Mouse (Mus musculus) urinary bladder, postnatal 4 days (tissue): Measurements from ENCODE around the gene Fam124a.
"Not testable (repeated sequence)": the region's sequence is repeated elsewhere in the genome, so short reads cannot be mapped to it uniquely, and the experiment has no call there.

Source experiments
- DNase-seq, 2 experiments: peaks; one replicate each; pipeline ENCODE4 v3.0.0; 2021 to 2022; ENCODE audit warnings: low spot score in 2 of 2

Gene Fam124a

DNA sequence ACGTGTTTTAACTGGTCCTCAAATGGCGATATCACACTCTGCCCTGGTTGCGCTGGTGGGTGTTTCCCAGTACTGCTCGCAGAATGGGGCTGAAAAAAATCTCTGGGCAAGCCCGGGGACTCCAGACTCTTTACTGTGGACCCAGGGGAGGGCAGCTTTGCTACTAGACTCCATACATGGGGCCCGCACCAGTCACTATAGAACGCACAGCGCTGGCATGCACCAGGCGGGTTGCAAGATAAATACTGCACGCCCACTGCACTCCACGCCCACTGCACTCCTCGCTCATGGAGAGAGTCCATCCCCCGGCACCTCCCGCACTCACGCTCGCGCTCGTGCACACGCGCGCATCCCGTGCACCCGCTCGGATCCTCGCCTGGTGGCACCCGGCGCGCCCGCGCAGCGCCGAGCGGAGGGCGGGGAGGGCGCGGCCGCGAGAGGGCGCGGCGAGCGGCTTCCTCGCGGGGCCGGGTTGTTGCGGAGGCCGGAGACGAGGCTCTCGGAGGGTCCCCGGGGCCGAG lies at the start of gene Fam124a:
Gene Fam124a, plus strand, starts transcription at position 429 of the 521 bp plus-strand sequence.
- DNase-seq = peak; percentile 69 to 74

DNA sequence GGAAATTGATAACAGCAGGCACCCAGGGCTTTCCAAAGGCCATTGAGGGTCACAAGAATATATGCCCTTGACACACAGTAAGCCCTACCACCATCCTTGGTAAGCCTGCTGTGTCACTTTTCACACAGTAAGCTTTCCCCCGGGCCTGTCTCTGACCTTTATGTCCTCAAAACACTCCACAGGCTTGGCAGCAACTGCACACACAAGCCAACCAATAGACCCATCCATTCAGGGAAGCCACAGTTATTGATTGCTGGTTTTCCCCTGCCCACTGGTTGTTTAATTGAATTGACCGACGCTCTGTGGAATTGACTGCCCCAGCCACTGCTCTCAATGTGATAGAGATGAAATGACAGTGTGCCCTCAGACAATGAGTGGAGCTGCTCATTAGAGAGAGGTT lies 49.3 kb upstream of the Fam124a start:
- no peak for DNase-seq

DNA sequence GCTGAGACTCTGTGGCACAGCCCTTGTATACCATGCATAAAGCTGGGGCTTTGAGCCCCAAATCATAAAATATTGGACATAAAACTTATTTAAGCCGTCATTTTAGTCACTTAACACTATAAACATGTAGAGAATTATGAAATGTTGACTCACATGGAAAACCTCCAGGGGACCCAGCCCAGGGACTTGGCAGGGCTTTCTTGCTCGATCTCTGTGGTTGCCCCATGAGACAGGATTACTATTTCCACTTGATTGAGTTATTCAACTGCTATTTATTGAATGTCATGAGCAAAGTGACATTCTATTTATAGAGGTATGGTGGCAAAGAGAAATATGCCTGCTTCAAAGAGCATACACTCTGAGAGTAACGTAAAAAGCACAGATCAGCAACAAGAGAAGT lies 46.2 kb upstream of the Fam124a start:
- no peak for DNase-seq

DNA sequence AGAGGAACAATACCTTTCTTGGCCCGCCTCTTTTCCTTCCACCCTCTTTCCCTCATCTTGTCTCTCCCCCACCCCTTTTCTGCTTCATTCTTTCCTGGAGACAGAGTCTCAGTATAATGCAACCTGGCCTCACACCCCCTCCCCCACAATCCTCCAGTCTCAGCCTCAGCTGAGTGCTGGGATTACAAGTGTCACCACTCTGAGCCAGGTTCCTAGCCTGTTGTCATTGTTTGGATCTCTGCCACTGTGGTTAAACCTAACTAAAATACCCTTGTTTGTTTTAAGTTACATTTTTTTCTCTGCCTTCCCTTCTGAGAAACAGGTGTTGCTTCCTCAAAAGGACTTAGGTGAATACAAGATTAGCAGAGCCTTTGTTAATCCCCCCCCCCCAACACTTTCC lies 42.7 kb upstream of the Fam124a start:
- DNase-seq = no peak

DNA sequence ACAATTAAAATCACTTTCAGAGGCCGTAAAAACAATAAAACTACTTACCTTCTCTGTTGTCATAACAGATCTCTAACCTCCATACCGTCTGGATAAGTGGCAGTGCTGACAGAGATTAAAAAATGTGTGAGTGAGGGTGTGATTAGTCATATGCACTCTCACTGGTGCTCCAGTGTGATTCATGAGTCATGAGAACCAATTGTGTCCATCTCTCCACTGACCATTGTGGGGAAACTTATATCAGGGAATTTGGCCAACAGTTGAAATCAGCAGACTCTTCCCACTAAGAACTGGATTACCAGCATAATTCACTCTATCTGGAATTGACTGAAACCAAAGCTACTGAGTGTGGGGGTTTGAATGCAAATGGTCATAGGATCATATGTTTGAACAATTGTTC lies 24.6 kb upstream of the Fam124a start:
- DNase-seq = no peak

DNA sequence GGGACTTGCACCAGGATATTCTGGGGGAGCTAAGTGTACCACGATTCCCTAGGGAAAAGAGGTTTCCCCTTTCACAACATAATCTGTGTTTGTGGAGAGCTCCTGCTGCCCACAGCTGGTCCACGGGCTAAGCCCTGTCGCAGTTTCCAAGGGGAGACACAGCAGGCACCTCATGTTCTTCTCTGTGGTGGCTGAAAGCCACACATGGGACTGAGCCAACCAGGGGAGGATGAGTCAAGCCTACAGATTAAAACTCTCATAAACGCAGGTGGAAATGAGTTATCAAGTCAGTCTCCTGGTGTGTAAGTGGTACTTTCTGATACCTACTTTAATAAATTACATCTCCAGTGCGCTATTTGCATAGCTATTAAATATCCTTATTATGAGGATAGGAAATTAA lies 19.4 kb upstream of the Fam124a start:
- no peak for DNase-seq

DNA sequence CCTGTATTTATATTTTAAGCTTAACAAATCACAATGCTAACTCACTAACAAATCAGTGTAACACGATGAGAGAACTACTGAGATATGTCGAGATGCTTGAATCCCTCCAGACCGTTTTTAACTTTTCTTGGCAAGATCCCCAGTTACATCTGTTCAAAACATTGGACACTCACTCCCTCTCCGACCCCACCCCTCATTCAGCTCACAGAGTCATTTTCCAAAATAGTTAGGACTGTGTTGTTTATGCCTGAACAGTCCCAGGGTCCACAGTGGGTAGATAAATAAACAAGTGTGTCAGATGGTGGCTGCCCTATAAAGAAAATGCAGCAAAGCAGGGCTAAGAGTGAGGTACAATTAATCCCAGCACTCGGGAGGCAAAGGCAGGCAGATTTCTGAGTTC lies 18.5 kb upstream of the Fam124a start:
- DNase-seq = no peak

DNA sequence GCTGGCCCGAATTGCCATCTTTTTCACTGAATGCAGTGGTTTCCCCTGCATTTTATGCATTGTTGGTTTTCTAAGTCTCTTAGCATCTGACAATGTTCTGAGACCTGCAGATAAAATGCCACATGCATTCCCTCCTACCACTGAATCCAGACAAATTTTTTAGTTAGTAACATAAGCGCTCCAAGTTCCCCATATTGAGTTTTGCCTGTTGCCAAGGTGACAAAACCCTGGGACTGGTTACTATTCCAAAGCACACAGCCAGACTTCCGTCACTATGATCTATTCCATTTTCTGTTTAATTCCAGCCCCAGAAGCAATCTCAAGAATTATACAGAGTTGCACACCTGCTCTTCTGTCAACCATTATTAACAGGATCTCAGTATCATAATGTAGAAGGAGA lies 15.7 kb upstream of the Fam124a start:
- DNase-seq = no peak

DNA sequence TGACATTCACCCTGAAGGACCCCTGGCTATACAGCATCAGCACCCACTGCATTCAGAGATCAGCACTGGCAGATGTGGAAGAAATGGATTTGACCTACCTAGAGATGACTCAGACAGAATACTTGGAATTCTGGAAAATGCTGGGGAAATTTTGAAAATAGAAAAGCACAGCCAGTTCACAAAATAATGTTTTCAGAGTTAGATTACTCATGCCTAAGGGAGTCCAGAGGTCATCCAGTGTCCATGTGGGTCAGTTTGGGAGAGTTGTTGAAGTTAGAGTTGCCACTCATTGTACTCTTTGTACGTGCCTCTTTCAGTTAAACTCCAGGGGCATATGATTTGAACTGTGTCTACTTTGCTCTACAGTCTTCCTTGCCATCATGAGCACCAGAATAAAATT lies 13.8 kb upstream of the Fam124a start:
- no peak for DNase-seq

DNA sequence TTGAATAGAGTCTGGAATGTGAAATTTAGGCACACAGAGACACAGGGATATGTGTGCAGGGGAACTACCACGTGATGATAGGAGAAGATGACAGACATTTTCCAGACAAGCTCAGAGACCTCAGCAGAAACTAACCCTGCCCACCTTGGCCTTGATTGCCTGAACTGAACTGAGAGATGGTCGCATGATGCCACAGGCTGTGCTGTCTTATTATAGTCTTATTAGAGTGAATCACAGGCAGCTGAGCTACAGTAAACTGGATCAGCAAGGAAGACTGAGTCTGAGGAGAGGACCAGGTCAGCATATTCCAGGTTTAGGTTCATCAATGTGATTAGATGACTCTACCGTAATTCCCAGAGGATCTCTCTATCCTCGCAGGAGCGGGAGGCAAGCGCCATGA lies 9.2 kb upstream of the Fam124a start:
- DNase-seq = no peak

DNA sequence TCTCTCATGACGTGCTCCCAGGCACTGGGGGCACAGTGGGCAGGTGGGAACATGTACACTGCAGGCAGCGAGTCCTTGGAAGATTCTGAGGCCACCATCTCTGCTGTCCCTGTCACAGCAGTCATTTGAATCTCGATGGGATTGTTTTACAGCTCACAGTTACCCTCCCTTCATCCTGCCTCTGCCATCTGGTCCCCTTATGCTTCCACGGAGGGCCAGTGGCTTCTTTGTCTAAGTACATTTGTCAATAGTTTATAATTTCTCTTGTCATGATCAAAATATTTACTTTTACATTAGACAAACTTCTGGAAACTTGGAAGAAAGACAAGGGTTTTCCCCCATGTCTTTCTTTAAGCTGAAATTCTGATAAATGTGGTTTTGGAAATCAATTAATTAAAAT lies 8.8 kb upstream of the Fam124a start:
- DNase-seq = no peak

DNA sequence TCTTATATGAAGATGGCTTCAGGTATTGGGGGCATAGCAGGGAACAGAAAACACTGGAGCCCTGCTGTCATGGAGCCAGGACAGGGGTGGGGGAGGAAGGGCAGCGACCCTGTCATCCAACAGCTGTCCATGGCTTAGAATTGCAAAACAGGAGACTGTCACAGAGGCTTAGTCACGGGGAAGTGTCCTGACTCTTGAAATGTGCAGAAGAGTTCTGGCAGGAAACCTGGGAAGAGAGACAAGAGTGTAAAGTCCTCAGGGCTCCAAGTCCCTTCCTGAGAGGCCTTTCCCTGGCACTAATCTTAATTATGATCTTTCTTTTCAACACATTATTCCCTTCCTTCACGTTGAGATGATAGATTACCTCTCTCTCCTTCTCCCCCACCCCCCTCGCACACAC lies 5.4 kb upstream of the Fam124a start:
- no peak for DNase-seq

DNA sequence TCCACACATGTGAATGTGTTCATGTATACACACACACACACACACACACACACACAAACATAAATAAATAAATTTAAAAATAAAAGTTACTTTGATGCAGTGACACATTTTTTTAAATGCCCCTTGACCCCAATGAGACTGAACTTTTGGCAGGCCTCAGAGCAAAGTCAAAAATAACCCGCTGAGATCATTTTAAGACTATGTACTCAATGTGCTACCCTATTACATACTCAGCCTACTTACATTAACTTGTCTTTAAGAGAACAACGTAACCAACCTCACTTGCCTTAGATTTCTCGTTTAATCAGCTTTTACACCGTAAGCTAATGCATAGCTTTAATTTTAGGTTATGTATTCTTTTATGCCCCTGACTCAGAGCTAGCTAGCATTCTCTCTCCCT lies 2.8 kb upstream of the Fam124a start:
- no peak for DNase-seq

DNA sequence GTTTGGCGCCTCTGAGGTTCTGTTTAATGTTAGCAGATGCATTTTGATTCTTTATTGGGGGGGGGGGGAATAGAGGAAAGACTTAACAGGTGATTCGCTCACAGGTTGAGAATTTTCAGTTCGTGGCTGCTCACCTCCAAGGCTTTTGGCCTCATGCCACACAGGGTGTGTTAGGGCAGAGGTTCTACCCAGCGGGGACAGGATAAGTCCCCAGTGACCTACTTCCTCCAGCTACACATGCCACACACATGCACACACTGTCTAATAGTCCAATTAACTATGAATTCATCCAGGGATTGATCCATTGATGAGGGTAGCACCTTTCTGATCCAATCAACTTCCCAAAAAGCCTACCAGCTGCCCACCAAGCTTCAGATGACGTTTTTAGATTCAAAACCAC lies 1.8 kb upstream of the Fam124a start:
- no peak for DNase-seq

DNA sequence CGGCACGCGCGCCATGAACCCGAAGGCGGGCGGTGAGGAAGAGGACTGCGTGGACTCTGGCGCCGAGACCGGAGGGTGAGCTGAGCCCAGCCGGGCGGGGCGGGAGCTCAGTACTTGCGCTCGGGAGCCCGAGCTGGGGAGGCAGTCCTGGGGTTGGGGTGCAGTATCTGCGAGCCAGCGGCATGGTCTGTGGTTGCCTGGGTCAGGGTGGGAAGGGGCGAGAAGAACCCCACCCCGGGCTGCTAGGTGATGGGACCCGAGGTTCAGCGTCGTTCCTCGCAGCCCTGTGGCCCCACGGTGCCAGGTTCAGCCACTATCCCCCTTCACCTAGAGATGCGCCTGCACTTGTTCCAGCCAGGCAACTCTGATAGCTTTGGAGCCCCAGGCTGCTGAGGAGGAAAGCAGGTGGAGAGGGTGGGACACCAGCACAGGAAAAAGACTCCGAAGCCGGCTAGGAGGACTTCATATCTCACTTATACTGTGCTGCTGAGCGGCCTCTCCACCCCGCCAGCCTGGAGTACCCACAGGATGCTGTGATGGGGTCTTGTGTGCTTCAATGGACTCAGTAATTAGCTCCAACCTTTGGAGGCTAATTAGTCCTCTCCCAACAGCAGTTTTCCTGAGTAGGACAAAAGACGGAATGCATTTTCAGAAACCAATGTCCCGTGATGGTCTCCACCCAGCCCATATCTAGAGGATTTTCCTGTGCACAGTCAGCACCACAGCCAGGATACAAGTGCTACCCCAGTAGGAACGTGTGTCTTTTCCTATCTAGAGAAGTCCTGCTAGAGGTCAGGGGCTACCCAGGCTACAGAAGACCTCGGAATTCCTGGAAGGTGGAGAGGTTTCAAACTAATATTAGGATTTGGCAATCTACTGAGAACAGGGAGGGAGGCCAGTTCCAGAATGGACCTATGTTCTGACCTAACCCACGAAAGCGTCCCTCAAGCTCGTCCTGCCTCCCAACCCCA lies 588 bp downstream of the Fam124a start:
- no peak for DNase-seq

DNA sequence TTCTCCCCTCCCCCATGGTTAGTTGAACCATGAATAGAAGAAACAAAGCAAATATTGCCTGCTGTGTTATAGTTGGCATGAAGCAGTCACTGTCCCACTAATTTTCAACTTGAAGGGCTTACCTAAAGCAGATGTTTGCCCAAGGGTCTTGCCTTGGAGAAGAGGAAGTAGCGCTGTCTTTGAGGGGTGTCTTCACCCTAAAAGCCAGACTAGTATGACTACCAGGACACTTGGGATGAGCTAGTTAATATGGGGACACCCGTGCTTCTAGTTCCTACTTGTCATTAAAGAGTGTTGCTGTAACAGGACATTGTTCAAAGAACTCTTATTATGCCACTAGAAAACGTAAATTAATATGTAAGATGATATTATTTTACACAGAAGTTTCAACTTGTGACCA lies 1.6 kb downstream of the Fam124a start:
- DNase-seq = no peak

DNA sequence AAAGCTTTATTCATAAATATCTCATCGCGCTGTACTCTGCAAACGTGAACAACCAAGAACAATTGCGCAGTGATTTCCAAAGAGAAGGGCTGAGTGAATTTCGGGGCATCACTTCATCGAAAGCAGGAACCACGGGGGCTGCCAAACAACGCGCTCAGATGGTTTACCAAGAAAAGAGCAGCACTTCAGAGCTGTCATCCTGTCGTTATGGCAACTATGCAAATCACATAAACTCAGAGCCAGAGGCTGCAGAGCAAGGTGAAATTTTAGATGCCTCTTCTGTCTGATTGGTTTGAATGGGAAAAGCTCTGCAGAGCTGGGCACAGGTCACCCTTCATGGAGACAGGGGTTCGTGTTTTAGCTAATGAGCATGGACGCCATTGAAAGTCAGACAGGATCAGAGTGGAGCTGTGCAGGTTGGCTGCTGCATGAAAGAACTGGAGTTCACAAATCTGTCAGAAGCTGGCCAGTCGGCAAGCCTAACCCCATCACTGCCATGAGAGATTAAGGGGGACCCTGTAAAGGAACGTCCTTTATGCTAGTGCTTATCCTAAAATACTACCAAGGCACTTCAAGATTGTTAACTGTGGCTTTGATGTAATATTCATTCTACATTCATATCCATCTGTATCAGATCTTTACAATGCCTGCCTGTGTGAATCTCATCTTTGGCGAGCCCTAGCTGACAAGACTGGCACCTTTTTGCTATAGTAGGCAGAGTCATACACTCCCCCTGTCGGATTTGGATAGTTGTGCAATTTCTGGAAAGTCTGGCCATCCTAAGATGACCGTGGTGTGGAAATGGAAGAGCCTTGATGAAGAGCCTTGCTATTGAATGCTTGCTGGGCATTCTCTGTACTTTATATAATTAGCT lies 6.6 kb downstream of the Fam124a start:
- DNase-seq = no peak

DNA sequence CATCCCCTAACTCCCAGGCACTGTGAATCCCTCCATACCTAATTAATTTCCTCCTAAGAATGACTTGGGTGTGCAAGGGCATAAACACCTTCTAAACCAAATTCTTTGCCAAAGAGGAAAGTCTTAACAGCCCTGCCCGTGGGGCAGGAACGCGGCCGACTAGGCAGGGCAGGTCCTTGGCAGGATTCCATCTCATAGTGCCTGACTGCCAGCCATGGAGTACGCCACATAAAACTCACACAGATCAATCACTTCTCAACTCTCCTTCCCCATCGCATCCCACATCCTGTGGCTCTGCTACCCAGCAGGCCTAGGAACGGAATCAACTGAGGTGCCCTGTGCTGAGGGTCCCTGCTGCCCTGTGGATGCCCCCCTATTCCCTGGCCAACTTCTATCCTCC lies 8.1 kb downstream of the Fam124a start:
- no peak for DNase-seq

DNA sequence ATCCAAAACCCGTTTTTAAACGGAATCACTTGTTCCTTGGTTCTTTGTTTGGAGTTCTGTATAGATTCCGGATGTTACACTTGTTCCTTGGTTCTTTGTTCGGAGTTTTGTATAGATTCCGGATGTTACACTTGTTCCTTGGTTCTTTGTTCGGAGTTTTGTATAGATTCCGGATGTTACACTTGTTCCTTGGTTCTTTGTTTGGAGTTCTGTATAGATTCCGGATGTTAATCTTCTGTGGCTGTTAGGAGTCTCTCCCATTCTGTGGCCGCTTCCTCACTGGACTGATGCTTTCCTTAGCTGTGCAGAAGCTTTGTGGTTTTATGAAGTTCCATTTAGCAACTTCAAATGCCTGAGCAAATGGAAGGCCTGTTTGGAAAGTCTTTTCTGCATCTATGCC lies 11.3 kb downstream of the Fam124a start, which contains the start of gene Gm4131:
Gene Gm4131, minus strand, starts transcription at position 101 of the 400 bp plus-strand sequence.
- not testable (repeated sequence) for DNase-seq

DNA sequence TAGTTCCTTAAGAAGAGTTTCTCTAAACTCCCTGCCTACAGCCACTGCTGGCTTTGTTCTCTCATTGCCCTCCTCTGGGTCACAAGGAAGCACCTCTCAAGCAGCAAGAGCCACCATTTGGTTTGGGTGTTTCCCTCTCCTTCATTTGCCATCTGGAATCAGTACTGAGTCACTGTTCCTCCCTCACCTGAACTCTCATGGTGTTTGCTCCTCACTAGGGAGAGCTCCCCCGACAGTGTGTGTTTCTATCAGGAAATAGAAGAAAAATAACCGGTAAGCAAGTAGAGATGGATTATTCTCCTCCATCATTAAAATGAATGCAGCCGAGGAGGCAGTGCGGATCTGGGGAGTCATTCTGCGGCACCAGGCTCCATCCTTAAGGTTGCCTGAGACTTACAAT lies 13.9 kb downstream of the Fam124a start:
- DNase-seq = no peak

DNA sequence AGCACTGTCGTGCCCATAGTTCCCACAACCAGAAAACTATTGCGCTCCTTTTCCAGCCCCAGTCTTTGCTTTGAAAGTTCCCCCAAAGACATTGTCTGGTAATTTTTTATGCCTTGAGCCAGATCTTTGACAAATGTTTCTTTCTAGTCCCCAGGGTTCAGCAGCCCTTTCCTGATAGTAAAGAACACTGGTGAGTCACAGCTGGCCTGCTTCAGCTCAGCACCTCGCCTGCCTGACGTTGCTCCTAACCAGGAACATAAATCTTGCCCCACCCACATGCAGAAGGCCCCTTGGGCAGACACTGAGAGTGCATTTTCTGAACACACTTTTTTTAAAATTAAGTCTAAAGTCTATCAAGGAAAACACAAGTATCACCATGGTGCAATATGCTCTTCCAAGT lies 14.8 kb downstream of the Fam124a start:
- DNase-seq = no peak

DNA sequence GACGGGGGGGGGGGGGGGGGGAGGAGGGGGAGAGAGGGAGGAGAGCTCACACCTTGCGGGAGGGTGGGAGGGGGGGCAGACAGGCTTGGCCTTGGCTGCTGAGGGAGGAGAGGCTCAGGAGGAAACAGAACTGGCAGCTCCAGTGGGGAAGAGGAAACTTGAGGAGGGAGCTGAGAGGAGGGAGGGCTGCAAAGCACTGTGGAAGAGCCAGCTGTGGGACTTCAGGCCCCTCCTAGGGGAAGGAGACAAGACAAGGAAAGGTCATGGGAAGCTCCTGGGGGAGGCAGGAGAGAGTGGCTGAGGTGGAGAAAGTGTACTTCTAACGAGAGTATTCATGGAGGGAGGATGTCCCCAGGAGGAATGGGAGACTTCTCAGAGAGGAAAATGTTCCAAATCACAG lies 17.9 kb downstream of the Fam124a start:
- no peak for DNase-seq
